8 mouse cellular contexts compared by ENCODE assay signal in the genomic region with DNA sequence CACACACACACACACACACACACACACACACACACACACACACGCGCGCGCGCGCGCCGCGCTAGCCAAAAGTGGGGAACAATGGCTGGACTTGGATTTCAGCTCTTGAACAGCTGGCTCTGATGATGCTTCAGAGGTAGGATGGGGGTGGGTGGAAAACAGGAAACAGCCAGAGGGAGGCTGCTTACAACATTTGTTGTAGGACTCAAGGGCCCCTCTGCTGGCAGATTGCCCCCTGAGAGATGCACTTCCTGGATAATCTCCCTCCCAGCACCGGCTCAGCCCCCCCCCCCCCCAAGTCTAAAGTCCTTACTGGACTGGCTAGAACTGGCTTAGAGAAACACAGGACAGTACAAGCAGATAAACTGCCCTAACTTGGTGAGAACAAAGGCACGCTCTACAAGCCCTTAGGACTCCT. TPM values are rescaled to one million over a fixed set of nuclear protein-coding genes. Genes with fewer than 3 reads are reported as not detected.
DNase-seq lines count a peak whose midpoint lies in the region; ATAC-seq and TF ChIP-seq lines count a peak whose summit lies in the region.

No protein-coding gene starts in this region.

- TF ChIP-seq CTCF in midbrain, postnatal 0 days (IDR thresholded peaks at IDR 0.05), result no peak

- 0 out of 2 replicates have a peak, but pooled peaks cover 3% of the 10 kb centered on the region for H3K4me1 ChIP-seq in midbrain, embryonic 14.5 days (ENCODE audit: control insufficient read depth, insufficient read depth, low read length)
- H3K4me1 ChIP-seq in midbrain, postnatal 0 days (ENCODE audit: insufficient read depth, low read length), result no peaks in the 10 kb centered on the region
- H3K4me1 ChIP-seq in intestine, embryonic 16.5 days (ENCODE audit: control insufficient read depth, insufficient read depth, low read length), result peaks cover 8% of the 10 kb centered on the region; the same call in 1 of the 2 replicates

- ATAC-seq in midbrain, embryonic 14.5 days (ENCODE audit: low FRiP score, low TSS enrichment), result no peak
- ATAC-seq in midbrain, postnatal 0 days (ENCODE audit: low FRiP score), result no peak
- peak; percentile 68 for ATAC-seq in intestine, embryonic 16.5 days

- 79% methylated on average over 11 of the region's 11 CpGs for WGBS in midbrain, embryonic 14.5 days
- 53% methylated on average over 11 of the region's 11 CpGs for WGBS in midbrain, postnatal 0 days
- 45% methylated on average over 11 of the region's 11 CpGs for WGBS in intestine, embryonic 16.5 days

- no peaks in the 10 kb centered on the region for H3K9me3 ChIP-seq in midbrain, embryonic 14.5 days (ENCODE audit: control insufficient read depth, low read length)
- H3K9me3 ChIP-seq in midbrain, postnatal 0 days (ENCODE audit: low read length), result no peaks in the 10 kb centered on the region
- no peaks in the 10 kb centered on the region for H3K9me3 ChIP-seq in intestine, embryonic 16.5 days (ENCODE audit: control insufficient read depth, low read length)

- no peak overlapping the region for H3K4me2 ChIP-seq in midbrain, embryonic 14.5 days (ENCODE audit: low read length)
- no peak overlapping the region for H3K4me2 ChIP-seq in midbrain, postnatal 0 days (ENCODE audit: low read depth, low read length, poor library complexity, severe bottlenecking)
- 0 out of 2 replicates have a peak overlapping the region, but pooled peaks have one; percentile 18 for H3K4me2 ChIP-seq in intestine, embryonic 16.5 days (ENCODE audit: low read depth, low read length)

- H3K27me3 ChIP-seq in midbrain, embryonic 14.5 days (ENCODE audit: control insufficient read depth, insufficient read depth, low read length), result no peaks in the 10 kb centered on the region
- H3K27me3 ChIP-seq in midbrain, postnatal 0 days (ENCODE audit: insufficient read depth, low read length), result no peaks in the 10 kb centered on the region
- no peaks in the 10 kb centered on the region; the same call in 1 of the 2 replicates for H3K27me3 ChIP-seq in intestine, embryonic 16.5 days (replicated peaks; ENCODE audit: control insufficient read depth, insufficient read depth, low read length)

- no peak overlapping the region for H3K9ac ChIP-seq in midbrain, embryonic 14.5 days (replicated peaks; ENCODE audit: low read length)
- no peak overlapping the region for H3K9ac ChIP-seq in midbrain, postnatal 0 days (replicated peaks; ENCODE audit: low read length, poor library complexity, severe bottlenecking)
- no peak overlapping the region; the same call in 1 of the 2 replicates for H3K9ac ChIP-seq in intestine, embryonic 16.5 days (ENCODE audit: low read depth, low read length)

- no peak overlapping the region for H3K27ac ChIP-seq in midbrain, embryonic 14.5 days (replicated peaks; ENCODE audit: low read depth, low read length)
- no peak overlapping the region for H3K27ac ChIP-seq in midbrain, postnatal 0 days (ENCODE audit: low read depth, low read length)
- peak overlapping the region; percentile 47; the same call in 1 of the 2 replicates for H3K27ac ChIP-seq in intestine, embryonic 16.5 days (ENCODE audit: low read length)

- peak; percentile 16 for DNase-seq in midbrain, embryonic 14.5 days
- DNase-seq in midbrain, postnatal 0 days (ENCODE audit: low spot score), result no peak
- DNase-seq in heart, adult 11 months, result peak; percentile 99
- peak; percentile 23 for DNase-seq in lung, postnatal 25 days (ENCODE audit: low spot score)
- DNase-seq in cerebellum, adult 18-20 months, result no peak
- DNase-seq in cerebellum, postnatal 4 days (ENCODE audit: low spot score in 2 of 2), result no peak
- DNase-seq in cerebellum, adult 9-11 months, result no peak

- no peak overlapping the region for H3K4me3 ChIP-seq in midbrain, embryonic 14.5 days (replicated peaks; ENCODE audit: low read depth, low read length)
- H3K4me3 ChIP-seq in midbrain, postnatal 0 days (ENCODE audit: low read depth, low read length), result no peak overlapping the region
- no peak overlapping the region for H3K4me3 ChIP-seq in intestine, embryonic 16.5 days (ENCODE audit: low read length)

- no peaks in the 10 kb centered on the region for H3K36me3 ChIP-seq in midbrain, embryonic 14.5 days (ENCODE audit: control insufficient read depth, insufficient read depth, low read length)
- no peaks in the 10 kb centered on the region for H3K36me3 ChIP-seq in midbrain, postnatal 0 days (ENCODE audit: insufficient read depth, low read length)
- no peaks in the 10 kb centered on the region for H3K36me3 ChIP-seq in intestine, embryonic 16.5 days (ENCODE audit: control insufficient read depth, insufficient read depth, low read length)

RNA-seq across cellular contexts. Expression of gene Tjap1, which starts 4.9 kb away (rescaled TPM):
- 23.5 and 24.1 TPM in 2 replicates for polyA plus RNA-seq in midbrain, embryonic 14.5 days (2014; fragmentation: Nextera tagmentation; extraction: Ambion mirVana)
- 22.0 and 31.7 TPM in 2 replicates for total RNA-seq in midbrain, postnatal 0 days (2014; rRNA removed)
- 18.6 and 19.5 TPM in 2 replicates for polyA plus RNA-seq in midbrain, postnatal 0 days (2015; fragmentation: Nextera tagmentation; extraction: Ambion mirVana)
- polyA plus RNA-seq in intestine, embryonic 16.5 days (2015; fragmentation: Nextera tagmentation; extraction: Ambion mirVana), result 27.0 and 29.6 TPM in 2 replicates

RNA-seq across cellular contexts. Expression of gene Dlk2, which starts 9.5 kb away (rescaled TPM):
- 13.7 and 22.2 TPM in 2 replicates for polyA plus RNA-seq in midbrain, embryonic 14.5 days (2014; fragmentation: Nextera tagmentation; extraction: Ambion mirVana)
- 60.1 and 66.8 TPM in 2 replicates for total RNA-seq in midbrain, postnatal 0 days (2014; rRNA removed)
- polyA plus RNA-seq in midbrain, postnatal 0 days (2015; fragmentation: Nextera tagmentation; extraction: Ambion mirVana), result 22.9 and 28.0 TPM in 2 replicates
- polyA plus RNA-seq in intestine, embryonic 16.5 days (2015; fragmentation: Nextera tagmentation; extraction: Ambion mirVana), result 0.54 and 0.69 TPM in 2 replicates

RNA-seq across cellular contexts. Expression of gene Lrrc73, which starts 34.4 kb away (rescaled TPM):
- polyA plus RNA-seq in midbrain, embryonic 14.5 days (2014; fragmentation: Nextera tagmentation; extraction: Ambion mirVana), result 12.0 and 17.4 TPM in 2 replicates
- total RNA-seq in midbrain, postnatal 0 days (2014; rRNA removed), result 43.1 and 61.3 TPM in 2 replicates
- 32.8 and 33.0 TPM in 2 replicates for polyA plus RNA-seq in midbrain, postnatal 0 days (2015; fragmentation: Nextera tagmentation; extraction: Ambion mirVana)
- polyA plus RNA-seq in intestine, embryonic 16.5 days (2015; fragmentation: Nextera tagmentation; extraction: Ambion mirVana), result 0.43 and 0.75 TPM in 2 replicates

RNA-seq across cellular contexts. Expression of gene Yipf3, which starts 39.8 kb away (rescaled TPM):
- polyA plus RNA-seq in midbrain, embryonic 14.5 days (2014; fragmentation: Nextera tagmentation; extraction: Ambion mirVana), result 86.7 and 90.0 TPM in 2 replicates
- total RNA-seq in midbrain, postnatal 0 days (2014; rRNA removed), result 18.9 and 24.8 TPM in 2 replicates
- polyA plus RNA-seq in midbrain, postnatal 0 days (2015; fragmentation: Nextera tagmentation; extraction: Ambion mirVana), result 70.6 and 77.4 TPM in 2 replicates
- 122 and 123 TPM in 2 replicates for polyA plus RNA-seq in intestine, embryonic 16.5 days (2015; fragmentation: Nextera tagmentation; extraction: Ambion mirVana)

RNA-seq across cellular contexts. Expression of gene Polr1c, which starts 39.8 kb away (rescaled TPM):
- polyA plus RNA-seq in midbrain, embryonic 14.5 days (2014; fragmentation: Nextera tagmentation; extraction: Ambion mirVana), result 89.8 and 91.0 TPM in 2 replicates
- total RNA-seq in midbrain, postnatal 0 days (2014; rRNA removed), result 54.1 and 54.7 TPM in 2 replicates
- 55.5 and 59.2 TPM in 2 replicates for polyA plus RNA-seq in midbrain, postnatal 0 days (2015; fragmentation: Nextera tagmentation; extraction: Ambion mirVana)
- 64.5 and 69.5 TPM in 2 replicates for polyA plus RNA-seq in intestine, embryonic 16.5 days (2015; fragmentation: Nextera tagmentation; extraction: Ambion mirVana)

Comparison
In these comparisons a context has a peak if more than half of its experiments do, and no peak if none do; other contexts are left out.
1. DNase-seq: peak in midbrain, embryonic 14.5 days (single experiment), heart, adult 11 months (single experiment) and lung, postnatal 25 days (single experiment); none in midbrain, postnatal 0 days (single experiment), cerebellum, adult 18-20 months (0 of 2), cerebellum, postnatal 4 days (0 of 2) and cerebellum, adult 9-11 months (single experiment).